Mouse (Mus musculus) embryonic fibroblast, embryonic 13.5 days (primary cell): ENCODE results near the gene Ttc25.

Experiments
- CTCF ChIP-seq: IDR thresholded peaks from 2 replicates; pipeline ENCODE4 v1.5.1; 2011; ENCODE audit warnings: mild to moderate bottlenecking, control low read depth, low read length, moderate library complexity, borderline replicate concordance; ENCODE audit not compliant: insufficient read depth
- POLR2A ChIP-seq: IDR thresholded peaks from 2 replicates; pipeline ENCODE4 v1.6.1; 2011; ENCODE audit warnings: low read depth, mild to moderate bottlenecking, control low read depth, low read length, moderate library complexity

- TF ChIP-seq CTCF: no peak
- no peak for TF ChIP-seq POLR2A
Observed at GRCm38 (mm10) chr11:100603155-100603554, 57.7 kb downstream of the Ttc25 start.
